Mouse (Mus musculus) embryonic facial prominence, embryonic 14.5 days (tissue): ENCODE results near the gene Cln6. TPM values are rescaled to one million over a fixed set of nuclear protein-coding genes. Genes with fewer than 3 reads are reported as not detected.
A peak's percentile ranks its signal among the peaks of the same experiment; 100 is the strongest.

ENCODE experiments used
- ATAC-seq: fragments of 200-750 bp; cut with Nextera tagmentation; 2 replicates; pipeline ENCODE4 v1.8.0; 2017; ENCODE audit warnings: low read depth, moderate number of reproducible peaks, moderate TSS enrichment
- DNase-seq: peaks from one replicate; pipeline ENCODE4 v3.0.0-alpha.2; 2015; ENCODE audit warnings: low spot score
- H3K27ac ChIP-seq: fragments of 300-500 bp; sonication (generic); replicated peaks from 2 replicates; pipeline ENCODE4 v1.5.1; 2014; ENCODE audit warnings: low read depth, mild to moderate bottlenecking, low read length, moderate library complexity
- H3K27me3 ChIP-seq: fragments of 300-500 bp; sonication (generic); replicated peaks from 2 replicates; pipeline ENCODE4 v1.6.1; 2014; ENCODE audit warnings: low read length; ENCODE audit not compliant: control insufficient read depth, insufficient read depth
- H3K36me3 ChIP-seq: fragments of 300-500 bp; sonication (generic); 2 replicates; pipeline ENCODE4 v1.6.1; 2014; ENCODE audit warnings: low read length, mixed read lengths; ENCODE audit not compliant: control insufficient read depth, insufficient read depth
- H3K4me1 ChIP-seq: fragments of 300-500 bp; sonication (generic); 2 replicates; pipeline ENCODE4 v1.6.1; 2014; ENCODE audit warnings: antibody characterized with exemption, low read length; ENCODE audit not compliant: control insufficient read depth, insufficient read depth
- H3K4me2 ChIP-seq: fragments of 300-500 bp; sonication (generic); 2 replicates; pipeline ENCODE4 v1.6.1; 2014; ENCODE audit warnings: low read depth, mild to moderate bottlenecking, low read length, moderate library complexity, mixed read lengths
- H3K4me3 ChIP-seq: fragments of 300-500 bp; sonication (generic); 2 replicates; pipeline ENCODE4 v1.5.1; 2014; ENCODE audit warnings: low read depth, mild to moderate bottlenecking, low read length
- H3K9ac ChIP-seq: fragments of 300-500 bp; sonication (generic); 2 replicates; pipeline ENCODE4 v1.6.1; 2014; ENCODE audit warnings: low read depth, mild to moderate bottlenecking, low read length, moderate library complexity, mixed read lengths
- H3K9me3 ChIP-seq: fragments of 300-500 bp; sonication (generic); 2 replicates; pipeline ENCODE4 v1.6.1; 2016; ENCODE audit warnings: low read length; ENCODE audit not compliant: control insufficient read depth
- WGBS: fragments of 180-500 bp; shearing (Covaris S2); extraction: QIAGEN DNeasy Blood & Tissue Kit; methylation state at CpG from one replicate; pipeline ENCODE4 v1.1.7; 2014; 5-methylcytosine and 5-hydroxymethylcytosine counted together
- polyA plus RNA-seq: library from polyadenylated mRNA; unstranded; fragments of >200 nt; fragmentation: Nextera tagmentation; extraction: Ambion mirVana; gene quantifications from 2 replicates; pipeline ENCODE4 v1.2.1, GENCODE M21; 2014

Gene Cln6
- polyA plus RNA-seq, 1 experiment from 2014 or later = 19.0 TPM

GRCm38 (mm10) chr9:62838146-62838505, 459 bp upstream of the Cln6 start:
- ATAC-seq = 0 out of 2 replicates have a peak, but pooled peaks have one; percentile 2
- 15% methylated on average over 8 of the region's 8 CpGs for WGBS
- H3K9ac ChIP-seq = peak overlapping the region; percentile 89

GRCm38 (mm10) chr9:62839172-62839770, 686 bp downstream of the Cln6 start:
- Histone ChIP-seq H3K4me3 (peak overlapping the region; percentile 69), H3K27ac (peak overlapping the region; percentile 84), H3K36me3 (no peaks in the 10 kb centered on the region), H3K9me3 (no peaks in the 10 kb centered on the region), H3K4me2 (peak overlapping the region; percentile 85), H3K27me3 (no peaks in the 10 kb centered on the region), H3K4me1 (peaks cover 11% of the 10 kb centered on the region), H3K9ac (peak overlapping the region; percentile 89)
- DNase-seq (peak; percentile 41), ATAC-seq (peak; percentile 1; the same call in 1 of the 2 replicates)
- WGBS = 10% methylated on average over 14 of the region's 14 CpGs

More at GRCm38 (mm10) chr9:62838146-62838505, 459 bp upstream of the Cln6 start:
- H3K4me2 ChIP-seq = peak overlapping the region; percentile 85
- DNase-seq = no peak
- H3K4me3 ChIP-seq = peak overlapping the region; percentile 69
- H3K36me3 ChIP-seq = no peaks in the 10 kb centered on the region
- H3K27ac ChIP-seq = peak overlapping the region; percentile 35; the same call in 1 of the 2 replicates
- H3K27me3 ChIP-seq = no peaks in the 10 kb centered on the region
- H3K4me1 ChIP-seq = peaks cover 11% of the 10 kb centered on the region
- no peaks in the 10 kb centered on the region for H3K9me3 ChIP-seq

- no peak overlapping the region for H3K9ac ChIP-seq
- no peaks in the 10 kb centered on the region for H3K27me3 ChIP-seq
- H3K9me3 ChIP-seq = no peaks in the 10 kb centered on the region
- ATAC-seq (no peak), DNase-seq (no peak)
- no peak overlapping the region for H3K4me3 ChIP-seq
- H3K4me1 ChIP-seq = peaks cover 11% of the 10 kb centered on the region
- H3K36me3 ChIP-seq = peaks cover 13% of the 10 kb centered on the region; the same call in 1 of the 2 replicates
- no peak overlapping the region for H3K27ac ChIP-seq
- H3K4me2 ChIP-seq = no peak overlapping the region
- WGBS = 75% methylated on average over 10 of the region's 10 CpGs
These were observed 4.9 kb downstream of the Cln6 start for GRCm38 (mm10) chr9:62843356-62844024.

- Histone ChIP-seq H3K9ac (no peak overlapping the region), H3K27me3 (no peaks in the 10 kb centered on the region), H3K4me2 (no peak overlapping the region), H3K4me1 (peaks cover 7% of the 10 kb centered on the region), H3K4me3 (no peak overlapping the region), H3K36me3 (peaks cover 16% of the 10 kb centered on the region; the same call in 1 of the 2 replicates), H3K27ac (no peak overlapping the region), H3K9me3 (no peaks in the 10 kb centered on the region)
- 93% methylated on average over 5 of the region's 5 CpGs for WGBS
- ATAC-seq = no peak
- no peak for DNase-seq
These were observed 5.9 kb downstream of the Cln6 start for GRCm38 (mm10) chr9:62844461-62844860.

- H3K27ac ChIP-seq = no peak overlapping the region
- peak overlapping the region; percentile 35; the same call in 1 of the 2 replicates for H3K9ac ChIP-seq
- 4% methylated on average over 3 of the region's 3 CpGs for WGBS
- peaks cover 3% of the 10 kb centered on the region; the same call in 1 of the 2 replicates for H3K4me1 ChIP-seq
- H3K36me3 ChIP-seq = peaks cover 31% of the 10 kb centered on the region
- H3K4me3 ChIP-seq = no peak overlapping the region
- H3K4me2 ChIP-seq = no peak overlapping the region
- ATAC-seq = peak; percentile 60
- no peaks in the 10 kb centered on the region for H3K27me3 ChIP-seq
- DNase-seq = peak; percentile 84
- no peaks in the 10 kb centered on the region for H3K9me3 ChIP-seq
These were observed 9.1 kb downstream of the Cln6 start for GRCm38 (mm10) chr9:62847694-62848093.

- DNase-seq (no peak), ATAC-seq (no peak)
- H3K9ac ChIP-seq = no peak overlapping the region
- H3K9me3 ChIP-seq = no peaks in the 10 kb centered on the region
- peaks cover 3% of the 10 kb centered on the region; the same call in 1 of the 2 replicates for H3K4me1 ChIP-seq
- no peaks in the 10 kb centered on the region for H3K27me3 ChIP-seq
- no peak overlapping the region for H3K27ac ChIP-seq
- 91% methylated on average over 3 of the region's 3 CpGs for WGBS
- H3K36me3 ChIP-seq = peaks cover 31% of the 10 kb centered on the region
- no peak overlapping the region for H3K4me2 ChIP-seq
- no peak overlapping the region for H3K4me3 ChIP-seq
These were observed 10.1 kb downstream of the Cln6 start for GRCm38 (mm10) chr9:62848641-62849040.

GRCm38 (mm10) chr9:62851571-62851970, 13.0 kb downstream of the Cln6 start:
- Histone ChIP-seq H3K36me3 (peaks cover 23% of the 10 kb centered on the region), H3K4me2 (no peak overlapping the region), H3K4me3 (no peak overlapping the region), H3K9ac (no peak overlapping the region), H3K9me3 (no peaks in the 10 kb centered on the region), H3K27ac (no peak overlapping the region), H3K4me1 (peaks cover 7% of the 10 kb centered on the region; the same call in 1 of the 2 replicates), H3K27me3 (no peaks in the 10 kb centered on the region)
- DNase-seq = no peak
- WGBS = 89% methylated on average over 2 of the region's 2 CpGs
- ATAC-seq = no peak

- DNase-seq = no peak
- Histone ChIP-seq H3K27ac (no peak overlapping the region), H3K4me1 (peaks cover 24% of the 10 kb centered on the region), H3K9me3 (no peaks in the 10 kb centered on the region), H3K36me3 (peaks cover 15% of the 10 kb centered on the region), H3K27me3 (no peaks in the 10 kb centered on the region), H3K4me3 (no peak overlapping the region), H3K9ac (no peak overlapping the region), H3K4me2 (no peak overlapping the region)
- 41% methylated on average over 4 of the region's 4 CpGs for WGBS
- ATAC-seq = no peak
These were observed 15.9 kb downstream of the Cln6 start for GRCm38 (mm10) chr9:62854483-62854882.
